Mouse (Mus musculus) forelimb bud, embryonic 11.5 days (tissue): ENCODE results near the gene Gmds.

Experiments
- DNase-seq: peaks from one replicate; pipeline ENCODE4 v3.0.0-alpha.2; 2012; ENCODE audit warnings: low read depth, low spot score

Gmds gene

DNA sequence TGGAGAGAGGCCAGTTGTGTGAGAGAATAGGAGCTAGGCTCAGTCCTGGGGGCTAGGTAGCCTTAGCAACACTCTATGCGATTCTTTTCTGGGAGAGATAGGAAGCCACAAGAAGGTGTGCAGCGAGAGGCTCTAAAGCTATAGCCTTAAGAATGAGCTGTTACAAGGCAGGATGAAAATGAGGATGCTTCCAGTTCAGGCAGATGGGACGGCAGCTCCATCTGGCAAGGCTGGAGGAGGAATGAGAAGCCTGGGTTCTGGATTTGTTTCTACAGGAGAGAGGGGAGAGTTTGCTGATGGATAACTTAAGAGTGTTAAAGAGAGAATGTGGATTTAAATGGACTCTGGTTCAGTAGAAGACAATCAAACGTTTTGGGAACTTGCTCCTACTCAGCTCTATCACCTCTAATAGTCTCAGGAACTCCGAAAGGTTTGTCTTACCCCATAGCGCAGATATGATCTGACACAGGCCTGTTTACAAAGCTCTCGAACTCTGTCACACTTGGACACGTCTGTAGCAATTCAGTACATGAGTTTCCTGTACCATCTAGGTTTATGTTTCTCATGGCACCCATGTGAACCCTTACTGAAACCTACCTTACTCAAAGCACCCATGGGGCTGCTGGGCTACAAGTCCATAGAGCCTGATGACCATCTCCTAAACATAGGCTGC lies 459.6 kb downstream of the Gmds start:
- DNase-seq: no peak

DNA sequence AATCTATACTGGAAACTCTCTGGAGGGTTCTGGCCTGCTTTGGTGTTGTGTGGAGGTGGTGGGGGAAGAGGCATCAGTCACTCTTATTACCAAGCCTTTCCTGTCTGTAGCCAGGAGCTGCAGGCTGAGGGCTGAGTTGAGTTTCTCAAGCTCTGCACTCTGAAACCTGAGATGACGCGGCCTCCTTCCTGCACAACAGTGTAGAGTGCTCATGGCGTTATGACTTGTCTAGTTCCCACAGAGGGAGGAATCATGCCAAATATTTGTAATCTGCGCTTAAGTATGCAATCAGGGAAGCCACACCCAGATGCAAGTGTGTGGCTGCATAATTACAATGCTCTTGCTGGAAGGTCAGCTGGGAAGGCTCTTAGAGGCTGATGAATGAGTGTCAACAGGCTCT lies 461.5 kb downstream of the Gmds start:
- DNase-seq: no peak

DNA sequence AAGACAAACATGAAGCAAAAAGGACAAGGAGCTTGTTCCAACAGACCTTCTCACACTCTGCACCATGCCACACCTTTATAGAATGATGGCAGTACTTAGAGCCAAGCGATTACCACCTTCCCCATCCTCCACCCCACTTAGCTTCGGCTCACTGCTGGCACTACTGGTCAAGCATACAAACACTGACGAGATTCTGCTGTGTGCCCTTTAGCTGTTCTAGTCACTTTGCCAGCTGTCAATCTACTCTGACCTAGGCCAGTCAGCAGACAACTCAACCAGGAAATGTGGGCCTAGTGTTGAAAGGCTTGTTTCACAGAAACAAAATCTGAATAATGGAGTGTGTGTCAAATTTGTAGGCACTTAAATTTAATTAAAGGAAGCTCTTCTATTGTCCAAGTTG lies 464.1 kb downstream of the Gmds start:
- DNase-seq: no peak

DNA sequence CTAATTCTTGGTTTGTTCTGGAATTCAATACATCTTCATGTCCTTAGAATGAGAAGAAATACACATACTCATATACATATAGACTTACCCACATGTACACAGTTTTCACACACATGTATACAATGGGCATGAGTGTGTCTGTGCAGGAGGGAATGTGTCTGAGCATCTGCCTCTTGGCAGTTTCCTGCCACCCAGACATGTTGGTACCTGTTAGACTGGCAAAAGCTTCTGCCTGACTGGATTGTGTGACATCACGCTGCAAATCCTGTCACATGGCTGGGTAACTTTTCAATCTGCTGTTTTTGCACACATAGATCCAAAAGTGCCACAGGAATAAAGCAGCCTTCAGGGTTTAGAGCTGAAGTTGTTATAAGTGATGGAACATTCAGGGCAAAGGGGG lies 465.3 kb downstream of the Gmds start:
- DNase-seq: no peak

DNA sequence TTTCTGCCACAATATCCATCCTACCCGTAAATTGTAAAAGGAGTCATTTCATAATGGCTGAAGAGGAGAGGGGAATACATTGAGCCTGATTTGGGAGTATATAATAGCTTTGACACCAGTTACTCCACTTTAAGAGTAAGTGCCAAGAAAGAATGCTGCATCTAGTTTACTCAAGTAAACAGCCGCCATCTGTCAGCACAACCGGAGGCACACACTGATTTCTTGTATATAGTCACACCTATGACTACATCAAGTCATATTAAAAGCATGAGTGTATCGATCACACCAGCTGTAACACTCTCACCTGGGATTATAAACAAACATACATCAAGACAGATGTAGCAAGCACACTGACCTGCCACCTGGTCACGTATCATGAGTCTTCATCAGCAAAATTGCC lies 473.8 kb downstream of the Gmds start:
- DNase-seq: no peak

DNA sequence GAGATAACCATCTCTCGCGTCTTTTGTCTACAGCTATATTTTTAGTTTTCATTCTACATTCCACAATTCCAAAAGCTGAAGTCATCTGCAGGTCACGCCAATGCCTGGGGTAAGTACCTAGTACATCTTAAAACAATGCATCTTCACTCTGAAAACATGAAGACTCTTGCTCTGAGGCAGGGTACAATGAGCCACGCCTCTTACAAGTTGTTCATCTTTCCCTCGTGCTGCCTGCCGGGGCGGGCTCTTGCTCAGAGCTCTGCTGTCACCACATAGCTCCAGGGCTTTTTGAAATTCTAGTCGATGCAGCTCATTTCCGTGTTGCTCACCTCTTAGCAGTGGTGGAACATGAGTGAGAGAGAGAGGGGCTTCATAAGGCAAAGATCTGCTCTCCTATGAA lies 475.1 kb downstream of the Gmds start:
- no peak for DNase-seq

DNA sequence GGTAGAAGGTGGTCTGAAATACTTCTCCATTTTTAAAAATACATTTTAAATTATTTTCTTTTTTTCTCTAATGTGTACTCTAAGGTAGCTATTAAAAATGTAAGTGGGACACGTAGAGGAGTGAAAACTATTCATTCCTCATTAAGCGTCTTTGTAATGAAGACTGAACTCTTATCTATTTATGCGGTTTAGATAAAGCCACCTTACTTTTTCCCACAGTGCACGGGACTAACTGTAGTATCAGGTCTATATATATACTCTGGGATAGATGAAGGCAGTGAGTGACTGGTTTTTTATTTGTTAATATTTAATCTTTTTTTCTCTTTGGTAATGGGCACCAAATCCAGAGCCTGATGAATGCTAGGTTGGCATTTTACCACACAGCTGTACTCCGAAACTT lies 478.3 kb downstream of the Gmds start:
- no peak for DNase-seq

DNA sequence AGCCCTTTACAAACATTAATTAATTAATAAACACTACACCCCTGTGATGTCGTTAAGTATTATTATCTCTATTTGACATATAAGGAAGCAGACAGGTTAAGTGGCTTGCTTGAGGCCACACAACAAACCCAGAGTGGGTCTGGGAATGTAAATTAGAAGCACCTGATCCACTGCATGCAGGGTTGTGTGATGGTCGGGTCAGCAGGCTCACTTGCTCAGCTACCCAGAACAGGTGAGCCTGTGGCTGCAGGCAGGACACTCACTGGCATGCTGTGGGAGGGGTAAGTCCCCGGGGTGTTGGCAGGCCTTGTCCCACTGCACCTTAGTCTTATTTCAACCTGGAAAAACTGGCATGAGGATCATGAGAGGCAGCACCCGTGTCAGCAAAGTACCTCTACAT lies 484.5 kb downstream of the Gmds start:
- no peak for DNase-seq

DNA sequence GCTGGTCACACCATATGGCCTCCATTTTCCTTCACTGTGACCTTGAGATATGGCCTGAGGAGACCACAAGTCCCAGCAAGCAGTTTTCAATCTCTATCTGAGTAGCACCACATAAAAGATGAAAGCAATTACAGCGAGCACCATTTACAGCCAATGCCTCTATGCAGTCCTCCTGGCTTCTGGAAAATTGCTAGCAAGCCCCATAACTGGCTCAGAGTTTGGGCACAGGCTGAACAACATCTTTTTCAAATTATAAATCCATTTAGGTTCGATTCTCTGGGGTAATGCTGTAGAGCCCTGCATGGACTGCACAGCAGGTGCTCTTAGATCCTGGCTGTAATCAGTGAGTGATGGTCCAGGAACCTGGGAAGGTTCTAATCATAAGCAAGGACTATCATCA lies 485.0 kb downstream of the Gmds start:
- peak; percentile 87 for DNase-seq

DNA sequence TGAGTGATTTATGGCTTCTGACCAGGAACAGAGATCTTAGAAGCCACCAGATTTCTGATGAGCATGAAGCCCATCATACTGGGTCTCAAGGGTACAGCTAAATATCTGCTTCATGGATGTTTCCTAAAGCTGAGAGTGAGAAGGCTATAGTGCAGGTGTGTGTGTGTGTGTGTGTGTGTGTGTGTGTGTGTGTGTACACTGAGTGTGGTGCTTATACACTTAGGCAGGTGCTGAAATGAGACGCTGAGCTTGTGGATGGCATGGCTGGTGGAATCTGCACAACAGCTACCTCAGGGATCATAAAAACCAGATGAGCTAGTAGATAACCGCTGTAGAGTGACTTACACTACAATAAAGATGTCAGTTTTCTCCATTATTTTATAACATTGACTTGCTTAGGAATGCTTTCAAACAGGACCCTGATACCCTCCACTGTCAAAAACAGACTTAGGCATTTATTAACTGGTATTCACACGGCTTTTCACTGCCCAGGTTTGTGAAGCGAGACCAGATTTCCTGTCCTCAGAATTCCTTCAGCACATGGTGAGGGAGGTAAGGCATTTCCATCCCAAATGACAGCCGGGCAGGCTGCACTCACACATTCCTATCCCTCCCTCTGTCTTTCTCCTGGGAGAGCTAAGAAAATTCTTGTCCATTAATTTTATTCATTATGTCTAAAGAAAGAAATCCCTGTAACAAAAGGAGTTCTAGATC lies 489.1 kb downstream of the Gmds start:
- DNase-seq: no peak

DNA sequence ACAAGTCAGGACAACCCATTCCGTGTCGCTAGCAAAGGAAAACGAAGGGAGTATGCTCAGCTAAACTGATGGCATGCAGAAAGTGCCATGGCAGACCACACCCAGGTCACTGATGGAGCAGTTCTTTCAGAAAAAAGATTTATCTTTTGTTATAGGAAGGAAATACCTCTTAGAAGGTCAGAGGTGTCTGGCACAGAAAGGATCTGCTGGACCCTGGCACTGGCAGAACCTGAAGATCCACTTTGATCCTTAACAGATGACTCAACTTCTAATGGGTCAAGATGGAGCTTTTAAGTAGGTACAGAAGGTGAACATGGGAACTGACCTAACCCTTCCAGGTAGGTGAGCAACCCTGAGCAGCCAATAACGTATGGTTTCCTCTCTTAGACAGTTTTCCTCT lies 502.7 kb downstream of the Gmds start:
- no peak for DNase-seq

DNA sequence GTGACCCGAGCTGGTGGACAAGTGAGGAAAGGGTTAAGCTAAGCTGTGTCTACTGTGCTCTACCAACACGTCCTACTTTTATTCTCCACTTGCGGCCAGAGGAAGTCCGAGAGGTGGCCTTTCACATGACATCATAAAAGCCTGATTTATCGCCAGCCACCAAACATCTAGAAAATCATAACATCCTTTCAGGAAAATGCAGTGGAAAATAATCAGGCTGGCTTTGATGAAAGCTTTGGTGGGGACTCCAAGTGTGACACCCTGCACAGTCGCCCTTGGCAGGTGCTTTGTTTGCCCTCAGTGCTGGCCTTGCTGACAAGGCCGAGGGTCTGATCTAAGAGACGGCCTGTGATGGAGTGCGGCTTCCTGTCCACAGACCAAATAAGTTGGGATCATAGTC lies 508.2 kb downstream of the Gmds start:
- no peak for DNase-seq

DNA sequence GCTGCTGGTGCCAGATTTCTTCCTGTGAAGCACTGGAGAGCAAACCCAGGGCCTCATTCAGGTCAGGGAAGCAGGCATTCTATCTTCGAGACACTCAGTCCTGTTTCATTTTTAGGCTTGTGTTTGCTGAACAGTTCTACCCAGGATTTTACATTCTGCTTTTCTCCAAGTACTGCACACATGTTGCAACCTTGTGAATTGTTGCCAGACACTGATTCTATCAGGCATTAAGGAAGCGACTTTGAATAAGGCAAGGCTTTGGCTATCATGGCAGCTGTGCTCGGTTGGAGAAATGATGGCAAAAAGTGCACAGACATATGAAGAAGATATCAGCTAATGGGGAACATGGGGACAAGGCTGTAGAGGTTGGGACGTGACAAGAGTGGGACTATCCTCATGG lies 510.1 kb downstream of the Gmds start:
- DNase-seq: no peak

DNA sequence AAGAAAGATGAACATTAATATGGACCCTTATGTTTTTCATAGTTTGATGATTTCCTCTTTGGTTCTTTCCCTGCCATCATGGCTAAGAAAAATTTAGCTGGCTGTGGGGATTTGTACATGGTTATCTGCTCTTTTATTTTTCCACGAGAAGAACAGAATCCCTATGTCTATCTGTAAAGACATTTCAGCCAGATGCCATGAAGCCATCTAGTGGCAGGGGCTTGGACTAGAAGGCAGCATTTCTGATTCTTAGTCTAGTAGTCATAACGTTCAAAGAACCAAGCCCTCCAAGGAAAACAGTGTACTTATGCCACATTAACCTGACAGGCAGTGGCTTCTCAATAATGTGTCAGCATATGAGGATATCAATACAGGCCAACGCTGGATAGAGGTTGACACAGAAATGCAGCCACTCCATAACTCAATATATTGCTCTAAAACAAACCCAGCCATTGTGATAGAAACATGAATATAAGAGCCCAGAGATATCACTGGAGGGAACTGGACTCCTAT lies 510.7 kb downstream of the Gmds start:
- no peak for DNase-seq

DNA sequence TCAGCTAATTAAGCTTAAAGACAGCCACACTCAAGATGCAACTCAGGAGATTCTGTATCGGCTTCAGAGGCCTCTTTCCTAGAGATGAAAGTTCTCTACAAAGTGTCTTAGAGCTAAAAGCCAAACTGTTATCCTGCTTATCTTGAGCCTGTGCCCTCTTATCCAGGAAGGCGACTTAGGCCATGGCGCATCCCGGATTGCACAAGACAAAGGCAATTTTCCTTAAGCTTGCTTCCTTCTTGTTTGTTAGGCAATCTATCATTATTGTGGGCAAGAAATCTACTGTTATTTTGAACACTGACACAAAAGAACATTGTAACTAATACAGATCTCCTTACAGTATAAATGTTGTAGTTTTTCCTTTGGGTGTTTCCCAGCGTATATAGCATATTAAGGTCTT lies 511.4 kb downstream of the Gmds start:
- DNase-seq: no peak

DNA sequence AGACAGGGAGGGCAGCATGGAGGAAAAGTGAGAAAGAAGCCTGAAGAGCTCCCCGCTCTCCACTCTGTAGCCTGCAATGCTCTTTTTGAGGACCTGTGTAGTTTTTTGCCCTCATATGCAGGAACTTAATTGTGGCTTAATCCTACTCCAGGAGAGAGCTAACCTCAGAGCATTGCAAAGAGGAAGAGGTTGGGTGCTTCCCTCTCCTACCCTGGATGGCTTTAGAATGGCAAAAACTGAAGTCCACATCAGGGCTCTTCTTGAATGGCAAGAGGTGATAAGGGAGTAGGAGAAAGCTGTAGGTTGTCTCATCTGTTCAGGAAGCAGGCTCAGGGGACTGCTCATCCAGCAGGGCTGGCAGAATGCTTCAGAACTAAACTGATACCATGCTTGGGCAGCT lies 513.4 kb downstream of the Gmds start:
- no peak for DNase-seq

DNA sequence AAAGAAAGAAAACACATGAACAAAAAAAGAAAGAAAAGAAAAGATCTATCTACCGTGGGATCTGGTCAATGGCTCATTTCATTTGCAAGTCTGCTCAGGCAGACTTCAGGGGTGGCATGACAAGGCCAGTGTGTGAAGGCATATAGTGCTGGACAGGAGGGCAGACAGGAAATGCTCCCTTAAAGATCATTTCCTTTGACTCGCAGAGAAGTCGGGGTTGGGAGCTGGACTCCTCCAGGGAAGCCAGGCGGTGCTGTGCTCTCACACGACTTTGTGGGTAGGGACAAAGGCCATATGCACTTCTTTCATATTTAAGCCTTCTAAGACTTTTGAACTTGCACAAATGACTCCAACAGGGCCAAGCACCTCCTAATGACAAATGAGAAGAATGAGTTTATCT lies 515.2 kb downstream of the Gmds start:
- no peak for DNase-seq

DNA sequence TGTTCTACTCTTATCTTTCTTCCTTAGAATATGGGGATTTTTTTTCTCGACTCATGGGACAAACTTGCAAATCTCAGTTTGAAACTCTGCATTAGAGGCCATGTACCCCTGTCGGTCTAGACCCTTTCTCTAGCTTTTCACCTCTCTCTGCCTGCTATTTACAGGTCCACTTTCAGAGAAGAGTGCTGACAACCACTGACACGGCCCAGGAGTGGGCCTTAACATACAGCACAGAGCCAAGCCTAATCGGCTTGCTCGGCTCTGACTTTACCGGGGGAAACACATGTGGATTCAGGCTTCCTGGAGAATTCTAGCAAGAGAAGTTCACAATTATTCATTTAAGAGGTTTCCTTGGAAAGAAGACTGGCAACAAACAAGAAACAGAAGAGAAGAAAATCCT lies 517.5 kb downstream of the Gmds start:
- no peak for DNase-seq

DNA sequence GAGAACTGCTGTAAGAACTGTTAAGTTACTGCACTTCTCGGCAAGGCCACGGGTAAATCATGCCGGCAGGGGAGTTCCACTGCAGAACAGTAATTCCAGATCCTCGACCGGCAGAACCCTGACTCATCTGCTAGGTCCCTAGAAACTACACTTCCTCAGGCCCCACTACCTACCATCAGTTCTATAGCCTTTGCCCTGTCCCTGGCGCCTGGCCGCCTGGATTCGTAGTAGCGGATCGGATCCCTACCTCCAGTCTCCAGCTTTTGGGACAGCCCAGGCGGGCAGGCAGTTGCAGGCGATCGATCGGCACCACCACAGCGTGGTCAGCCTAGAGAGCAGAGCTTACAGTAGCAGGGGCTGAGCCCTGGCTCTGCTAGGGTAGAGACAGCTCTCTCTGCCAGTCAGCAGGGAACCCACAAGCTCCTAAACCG lies 517.9 kb downstream of the Gmds start:
- no peak for DNase-seq

DNA sequence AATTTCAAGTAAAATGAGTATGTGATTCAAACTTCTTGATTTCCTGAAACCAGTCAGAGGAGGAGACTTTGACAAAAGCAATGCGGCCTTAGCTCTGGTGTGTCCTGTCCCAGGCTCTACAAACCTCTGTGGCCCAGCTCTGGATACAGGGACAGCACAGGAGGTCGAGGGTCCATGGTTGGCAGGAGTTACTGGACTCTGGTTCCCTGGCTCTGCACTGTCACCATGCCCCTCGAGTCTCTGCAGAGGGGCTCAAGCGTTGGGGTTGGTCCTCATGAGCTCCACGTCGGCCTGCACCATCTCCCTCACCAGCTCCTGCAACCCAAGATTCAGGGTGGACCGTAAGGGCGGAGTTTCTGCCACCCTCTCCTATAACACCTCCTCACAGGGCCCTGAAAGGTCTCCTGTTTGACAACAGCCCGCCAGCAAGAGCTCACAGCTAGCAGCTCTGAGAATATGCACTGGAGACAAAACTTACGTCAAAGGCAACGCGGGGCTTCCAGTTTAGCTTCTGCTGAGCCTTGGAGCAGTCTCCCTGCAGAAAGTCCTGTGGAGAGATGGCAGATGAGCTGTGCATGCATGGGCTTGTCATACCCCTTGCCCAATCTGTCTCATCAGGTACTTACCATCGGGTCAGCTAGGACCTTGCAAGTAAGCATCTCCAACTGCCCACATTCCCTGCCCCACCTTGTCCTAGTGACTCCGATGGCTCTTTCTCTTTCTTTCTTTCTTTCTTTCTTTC lies 518.7 kb downstream of the Gmds start:
- no peak for DNase-seq

DNA sequence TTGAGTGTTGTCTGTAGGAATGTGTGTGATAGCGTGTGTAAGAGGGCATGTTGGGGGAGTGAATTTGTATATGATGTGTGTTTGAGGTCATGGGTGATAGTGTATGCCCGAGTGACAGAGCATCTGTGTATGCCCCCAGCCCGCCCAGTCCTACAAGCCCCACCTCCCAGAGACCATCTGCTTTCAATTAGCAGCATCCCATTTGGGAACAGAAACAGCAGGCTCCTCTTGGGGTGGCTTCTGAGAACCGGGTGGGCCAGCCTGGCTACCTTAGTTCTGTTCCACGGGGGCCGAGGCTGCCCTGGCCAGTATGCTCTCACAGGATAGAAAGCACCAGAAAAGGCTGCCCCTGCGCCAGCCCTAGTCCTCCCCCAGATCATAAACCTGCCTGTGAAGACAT lies 520.2 kb downstream of the Gmds start:
- no peak for DNase-seq

DNA sequence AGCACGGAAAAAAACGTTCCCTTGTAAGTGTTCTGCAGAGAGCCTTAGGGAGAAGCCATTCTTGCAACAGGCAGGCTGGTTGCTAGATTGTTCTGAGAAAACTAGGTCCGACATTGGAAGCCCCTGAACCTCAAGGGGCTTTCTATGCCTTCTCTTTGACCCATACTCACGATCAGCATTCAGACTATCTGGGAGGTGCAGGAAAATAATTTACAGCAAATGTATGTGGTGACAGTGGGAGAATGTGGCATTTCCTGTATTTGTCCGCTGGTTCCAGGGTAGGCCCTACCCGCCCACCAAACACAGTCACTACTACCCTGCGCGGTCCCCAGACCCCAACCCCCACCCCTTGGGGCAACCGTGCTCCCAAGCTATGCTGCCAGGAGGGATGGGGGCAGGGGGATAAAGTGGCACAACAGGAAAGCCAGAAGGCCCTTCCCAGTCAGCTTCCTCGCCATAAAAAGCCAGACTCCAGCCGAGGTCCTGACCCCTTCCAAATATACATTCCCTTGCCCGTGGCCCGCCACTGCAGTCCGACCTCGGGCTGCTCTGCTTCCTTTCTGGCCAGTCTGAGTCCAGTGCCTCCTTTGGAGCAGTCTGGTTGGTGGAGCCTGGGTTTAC lies 523.0 kb downstream of the Gmds start:
- no peak for DNase-seq
